Mouse (Mus musculus) limb, embryonic 11.5 days (tissue): Measurements from ENCODE around the gene Cnot1. TPM values are rescaled to one million over a fixed set of nuclear protein-coding genes. Genes with fewer than 3 reads are reported as not detected.
"Not testable (repeated sequence)": the region's sequence is repeated elsewhere in the genome, so short reads cannot be mapped to it uniquely, and the experiment has no call there.

ENCODE experiments used
- ATAC-seq: fragments of 200-750 bp; cut with Nextera tagmentation; 2 replicates; pipeline ENCODE4 v1.8.0; 2017; ENCODE audit warnings: low read depth; ENCODE audit not compliant: insufficient number of reproducible peaks, low FRiP score, low TSS enrichment
- DNase-seq: peaks from one replicate; pipeline ENCODE4 v3.0.0-alpha.2; 2015; ENCODE audit warnings: low spot score
- H3K27ac ChIP-seq: fragments of 300-500 bp; sonication (generic); replicated peaks from 2 replicates; pipeline ENCODE4 v1.5.1; 2014; ENCODE audit warnings: low read depth, mild to moderate bottlenecking, low read length
- H3K27me3 ChIP-seq: fragments of 300-500 bp; sonication (generic); 2 replicates; pipeline ENCODE4 v1.6.1; 2014; ENCODE audit warnings: mild to moderate bottlenecking, low read length, mixed read lengths; ENCODE audit not compliant: control insufficient read depth, insufficient read depth
- H3K36me3 ChIP-seq: fragments of 300-500 bp; sonication (generic); 2 replicates; pipeline ENCODE4 v1.6.1; 2014; ENCODE audit warnings: mild to moderate bottlenecking, low read length, moderate library complexity, mixed read lengths; ENCODE audit not compliant: control insufficient read depth, insufficient read depth
- H3K4me1 ChIP-seq: fragments of 300-500 bp; sonication (generic); 2 replicates; pipeline ENCODE4 v1.6.1; 2014; ENCODE audit warnings: low read length, mixed read lengths; ENCODE audit not compliant: control insufficient read depth, insufficient read depth
- H3K4me2 ChIP-seq: fragments of 300-500 bp; sonication (generic); 2 replicates; pipeline ENCODE4 v1.6.1; 2014; ENCODE audit warnings: low read depth, mild to moderate bottlenecking, moderate library complexity; ENCODE audit not compliant: severe bottlenecking
- H3K4me3 ChIP-seq: fragments of 300-500 bp; sonication (generic); 2 replicates; pipeline ENCODE4 v1.5.1; 2014; ENCODE audit warnings: low read depth, low read length
- H3K9ac ChIP-seq: fragments of 300-500 bp; sonication (generic); 2 replicates; pipeline ENCODE4 v1.6.1; 2014; ENCODE audit warnings: mild to moderate bottlenecking, low read length
- H3K9me3 ChIP-seq: fragments of 300-500 bp; sonication (generic); 2 replicates; pipeline ENCODE4 v1.6.1; 2016; ENCODE audit warnings: low read length; ENCODE audit not compliant: control insufficient read depth
- WGBS: fragments of 180-500 bp; shearing (Covaris S2); extraction: QIAGEN DNeasy Blood & Tissue Kit; methylation state at CpG from one replicate; pipeline ENCODE4 v1.1.7; 2014; 5-methylcytosine and 5-hydroxymethylcytosine counted together
- polyA plus RNA-seq: library from polyadenylated mRNA; unstranded; fragments of >200 nt; fragmentation: Nextera tagmentation; extraction: Ambion mirVana; gene quantifications from 2 replicates; pipeline ENCODE4 v1.2.1, GENCODE M21; 2014

Cnot1 gene
- polyA plus RNA-seq, 1 experiment from 2014 or later, result 137 TPM

GRCm38 (mm10) chr8:95825162-95825561, 17.9 kb upstream of the Cnot1 start, which contains the start of gene Sap18b:
Sap18b (plus strand) TSS chr8:95825346.
- not testable (repeated sequence) for DNase-seq, H3K4me1 ChIP-seq, H3K4me2 ChIP-seq, ATAC-seq, H3K4me3 ChIP-seq, H3K9me3 ChIP-seq, H3K9ac ChIP-seq, H3K27me3 ChIP-seq, H3K36me3 ChIP-seq, H3K27ac ChIP-seq
- 49% methylated on average over 21 of the region's 25 CpGs for WGBS

- Histone ChIP-seq H3K4me2 (no peak overlapping the region), H3K27me3 (no peaks in the 10 kb centered on the region), H3K4me3 (no peak overlapping the region), H3K27ac (no peak overlapping the region), H3K4me1 (no peaks in the 10 kb centered on the region), H3K9me3 (no peaks in the 10 kb centered on the region; the same call in 1 of the 2 replicates), H3K36me3 (no peaks in the 10 kb centered on the region), H3K9ac (no peak overlapping the region)
- DNase-seq, result no peak
- peak; percentile 21; the same call in 1 of the 2 replicates for ATAC-seq
- 65% methylated on average over 3 of the region's 3 CpGs for WGBS
These were observed 15.4 kb upstream of the Cnot1 start for GRCm38 (mm10) chr8:95822699-95823098.

DNA sequence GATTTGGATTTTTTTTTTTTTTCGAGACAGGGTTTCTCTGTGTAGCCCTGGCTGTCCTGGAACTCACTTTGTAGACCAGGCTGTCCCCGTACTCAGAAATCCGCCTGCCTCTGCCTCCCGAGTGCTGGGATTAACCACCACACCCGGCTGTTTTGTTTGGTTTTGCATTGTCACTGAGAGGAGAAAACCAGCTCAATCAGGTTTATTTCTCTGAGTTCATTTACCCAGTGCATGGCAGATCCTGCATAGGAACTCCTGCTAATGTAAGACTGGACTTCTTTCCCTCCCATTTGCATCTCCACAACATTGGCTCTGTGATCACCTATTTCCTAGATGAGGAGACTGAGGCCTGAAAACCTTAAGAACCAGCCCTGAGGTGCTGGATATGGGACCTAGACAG, 14.8 kb upstream of the Cnot1 start:
- no peaks in the 10 kb centered on the region for H3K36me3 ChIP-seq
- H3K4me3 ChIP-seq, result no peak overlapping the region
- ATAC-seq (no peak), DNase-seq (no peak)
- no peak overlapping the region for H3K4me2 ChIP-seq
- H3K9me3 ChIP-seq, result no peaks in the 10 kb centered on the region
- no peaks in the 10 kb centered on the region for H3K27me3 ChIP-seq
- H3K4me1 ChIP-seq, result no peaks in the 10 kb centered on the region
- WGBS, result 87% methylated on average over 5 of the region's 5 CpGs
- no peak overlapping the region for H3K27ac ChIP-seq
- no peak overlapping the region for H3K9ac ChIP-seq

DNA sequence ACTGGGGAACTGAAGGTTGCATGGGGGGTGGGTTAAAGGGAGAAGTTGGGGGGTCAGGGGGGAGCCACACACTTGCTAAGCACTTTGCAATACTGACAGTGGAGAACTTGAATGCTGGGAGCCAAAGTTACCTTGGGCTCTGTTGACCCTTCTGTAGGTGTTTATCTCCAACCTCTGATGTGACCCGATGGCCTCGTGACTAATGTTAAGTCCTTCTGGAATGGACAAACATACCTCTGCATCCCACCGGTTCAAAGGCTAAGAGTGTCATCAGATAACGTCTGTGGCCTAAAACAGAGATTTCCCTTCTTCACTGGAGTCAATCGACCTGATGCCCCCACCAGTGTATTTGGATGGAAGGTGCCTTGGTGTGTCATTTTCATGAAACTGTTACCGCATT, 14.0 kb upstream of the Cnot1 start:
- ATAC-seq (no peak), DNase-seq (no peak)
- Histone ChIP-seq H3K36me3 (no peaks in the 10 kb centered on the region), H3K27me3 (no peaks in the 10 kb centered on the region), H3K4me1 (no peaks in the 10 kb centered on the region), H3K27ac (no peak overlapping the region), H3K9ac (no peak overlapping the region), H3K4me3 (no peak overlapping the region), H3K9me3 (no peaks in the 10 kb centered on the region), H3K4me2 (no peak overlapping the region)
- 90% methylated on average over 6 of the region's 6 CpGs for WGBS

- no peaks in the 10 kb centered on the region for H3K36me3 ChIP-seq
- H3K27me3 ChIP-seq, result no peaks in the 10 kb centered on the region
- no peak overlapping the region for H3K27ac ChIP-seq
- no peak for DNase-seq
- WGBS, result 48% methylated on average over 1 of the region's 1 CpGs
- ATAC-seq, result no peak
- no peak overlapping the region for H3K4me2 ChIP-seq
- H3K9ac ChIP-seq, result no peak overlapping the region
- H3K4me1 ChIP-seq, result no peaks in the 10 kb centered on the region
- no peaks in the 10 kb centered on the region for H3K9me3 ChIP-seq
- H3K4me3 ChIP-seq, result no peak overlapping the region
These were observed 10.9 kb upstream of the Cnot1 start for GRCm38 (mm10) chr8:95818211-95818610.

GRCm38 (mm10) chr8:95817597-95817996, 10.3 kb upstream of the Cnot1 start:
- H3K4me3 ChIP-seq, result no peak overlapping the region
- no peaks in the 10 kb centered on the region for H3K27me3 ChIP-seq
- WGBS, result 70% methylated on average over 3 of the region's 3 CpGs
- ATAC-seq, result no peak
- H3K9me3 ChIP-seq, result no peaks in the 10 kb centered on the region
- H3K27ac ChIP-seq, result no peak overlapping the region
- H3K36me3 ChIP-seq, result no peaks in the 10 kb centered on the region
- DNase-seq, result no peak
- no peak overlapping the region for H3K4me2 ChIP-seq
- no peaks in the 10 kb centered on the region for H3K4me1 ChIP-seq
- H3K9ac ChIP-seq, result no peak overlapping the region

- H3K4me2 ChIP-seq, result no peak overlapping the region
- WGBS, result 24% methylated on average over 6 of the region's 6 CpGs
- no peaks in the 10 kb centered on the region for H3K36me3 ChIP-seq
- DNase-seq, result no peak
- H3K27ac ChIP-seq, result no peak overlapping the region
- no peaks in the 10 kb centered on the region for H3K27me3 ChIP-seq
- no peaks in the 10 kb centered on the region for H3K4me1 ChIP-seq
- no peak overlapping the region for H3K4me3 ChIP-seq
- no peak for ATAC-seq
- no peak overlapping the region for H3K9ac ChIP-seq
- H3K9me3 ChIP-seq, result no peaks in the 10 kb centered on the region
These were observed 8.9 kb upstream of the Cnot1 start for GRCm38 (mm10) chr8:95816044-95816708.

DNA sequence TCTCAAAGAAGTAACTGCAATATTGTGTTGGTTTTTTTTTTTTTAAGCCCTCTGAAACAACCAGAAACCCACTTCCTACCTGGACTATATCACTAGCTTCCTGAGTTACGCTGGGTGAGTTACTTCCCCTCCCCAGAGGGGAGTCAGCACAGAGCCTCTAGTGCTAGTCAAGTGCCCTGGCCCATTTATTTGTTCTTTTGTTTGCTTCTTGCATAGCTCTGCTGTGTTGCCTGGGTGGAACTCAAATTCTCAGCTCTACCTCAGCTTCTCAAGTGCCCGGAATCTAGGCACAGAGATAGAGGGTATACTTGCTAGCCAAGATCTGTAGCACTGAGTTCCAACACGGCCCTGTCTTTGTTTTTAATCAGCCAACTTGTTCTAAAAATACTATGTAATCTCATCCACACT, 2.9 kb upstream of the Cnot1 start:
- H3K27me3 ChIP-seq, result no peaks in the 10 kb centered on the region
- H3K27ac ChIP-seq, result no peak overlapping the region
- no peaks in the 10 kb centered on the region for H3K9me3 ChIP-seq
- no peak overlapping the region for H3K9ac ChIP-seq
- 69% methylated on average over 3 of the region's 3 CpGs for WGBS
- DNase-seq (no peak), ATAC-seq (no peak)
- H3K4me2 ChIP-seq, result no peak overlapping the region
- H3K4me3 ChIP-seq, result no peak overlapping the region
- H3K36me3 ChIP-seq, result no peaks in the 10 kb centered on the region
- H3K4me1 ChIP-seq, result peaks cover 5% of the 10 kb centered on the region; the same call in 1 of the 2 replicates

- WGBS, result 78% methylated on average over 5 of the region's 5 CpGs
- Histone ChIP-seq H3K4me3 (no peak overlapping the region), H3K27ac (no peak overlapping the region), H3K4me2 (no peak overlapping the region), H3K4me1 (peaks cover 5% of the 10 kb centered on the region; the same call in 1 of the 2 replicates), H3K9me3 (no peaks in the 10 kb centered on the region), H3K36me3 (no peaks in the 10 kb centered on the region), H3K27me3 (no peaks in the 10 kb centered on the region), H3K9ac (no peak overlapping the region)
- DNase-seq (no peak), ATAC-seq (no peak)
These were observed 1.9 kb upstream of the Cnot1 start for GRCm38 (mm10) chr8:95809116-95809515.
